In genomic region chr19:45025937-45026568, GRCm38 (mm10) we compare ENCODE assay signal across 20 mouse cellular contexts. TPM values are rescaled to one million over a fixed set of nuclear protein-coding genes. Genes with fewer than 3 reads are reported as not detected.
DNase-seq lines count a peak whose midpoint lies in the region; ATAC-seq and TF ChIP-seq lines count a peak whose summit lies in the region.
"Had no signal": no experiment of that assay in that cellular context is flagged by ENCODE, and none has a peak within 500 bp of the region (broad histone marks: within the 10 kb centered on the region; RNA-seq: fewer than 3 reads in every experiment).

No protein-coding gene starts in this region.

- peaks cover 33% of the 10 kb centered on the region for H3K4me1 ChIP-seq in embryonic facial prominence, embryonic 13.5 days

- no peak overlapping the region for H3K4me2 ChIP-seq in embryonic facial prominence, embryonic 13.5 days
- H3K4me2 ChIP-seq: embryonic facial prominence, embryonic 15.5 days; midbrain, embryonic 13.5 days had no signal

- H3K9ac ChIP-seq in embryonic facial prominence, embryonic 13.5 days = peak overlapping the region; percentile 21; the same call in 1 of the 2 replicates
- H3K9ac ChIP-seq: embryonic facial prominence, embryonic 15.5 days; forebrain, postnatal 0 days; liver, postnatal 0 days; midbrain, embryonic 13.5 days had no signal

- H3K4me3 ChIP-seq in left cerebral cortex, adult 2 months = no peak overlapping the region
- H3K4me3 ChIP-seq in embryonic facial prominence, embryonic 13.5 days = no peak overlapping the region
- H3K4me3 ChIP-seq: embryonic facial prominence, embryonic 15.5 days; forebrain, embryonic 10.5 days; midbrain, embryonic 13.5 days had no signal

- no peaks in the 10 kb centered on the region for H3K27me3 ChIP-seq in embryonic facial prominence, embryonic 13.5 days
- H3K27me3 ChIP-seq: embryonic facial prominence, embryonic 15.5 days; midbrain, embryonic 13.5 days had no signal

- H3K27ac ChIP-seq in left cerebral cortex, adult 2 months = peak overlapping the region; percentile 40; the same call in 1 of the 2 replicates
- peak overlapping the region; percentile 39; the same call in 1 of the 2 replicates for H3K27ac ChIP-seq in embryonic facial prominence, embryonic 13.5 days
- H3K27ac ChIP-seq: embryonic facial prominence, embryonic 15.5 days; forebrain, embryonic 10.5 days; midbrain, embryonic 13.5 days had no signal

- WGBS in embryonic facial prominence, embryonic 13.5 days = 67% methylated on average over 37 of the region's 37 CpGs

- no peak for ATAC-seq in cerebellum, adult (ENCODE audit: insufficient number of reproducible peaks, low FRiP score, low TSS enrichment)
- no peak for ATAC-seq in embryonic facial prominence, embryonic 13.5 days (ENCODE audit: insufficient number of reproducible peaks, insufficient read depth, low FRiP score, low TSS enrichment, low read depth)
- ATAC-seq: forebrain, postnatal 0 days; liver, postnatal 0 days; midbrain, embryonic 13.5 days had no signal

- peak; percentile 43 for DNase-seq in cerebellum, adult 9-11 months
- no peak for DNase-seq in left cerebral cortex, adult 2 months (ENCODE audit: extremely low spot score in 1 of 2, low spot score in 2 of 2)
- DNase-seq in left cerebral cortex, postnatal 36 days (ENCODE audit: low spot score in 2 of 2) = no peak
- DNase-seq in thymus, postnatal 10 days (ENCODE audit: low spot score in 2 of 2) = no peak
- DNase-seq in T-cell, adult 2 months (ENCODE audit: low spot score) = no peak
- DNase-seq: cerebellum, adult 8-10 months; forebrain, postnatal 0 days; gastrocnemius, postnatal 14 days; kidney, postnatal 4 days; liver, postnatal 0 days; lung, postnatal 10 days; spleen, adult 18-20 months; thymus, adult 18-20 months had no signal

- TF ChIP-seq CTCF in left cerebral cortex, adult 2 months (IDR thresholded peaks at IDR 0.05) = no peak

- H3K9me3 ChIP-seq in embryonic facial prominence, embryonic 13.5 days = no peaks in the 10 kb centered on the region
- H3K9me3 ChIP-seq: embryonic facial prominence, embryonic 15.5 days; forebrain, embryonic 10.5 days; midbrain, embryonic 13.5 days had no signal

- intact Hi-C loops in left cerebral cortex, adult 2 months (cut with DNase I) = no loop called here
- intact Hi-C loops in left cerebral cortex, postnatal 36 days (cut with DNase I) = no loop called here

- H3K36me3 ChIP-seq in embryonic facial prominence, embryonic 13.5 days = peaks cover 73% of the 10 kb centered on the region

RNA-seq across cellular contexts. Expression of gene Lzts2, which starts 11.8 kb away (rescaled TPM):
- 10 to 100 TPM; 36.5 to 39.1 TPM for total RNA-seq in left cerebral cortex, adult 2 months (2021)
- total RNA-seq in left cerebral cortex, postnatal 36 days (2021) = 10 to 100 TPM; 36.2 to 36.3 TPM
- polyA plus RNA-seq in embryonic facial prominence, embryonic 13.5 days (2015; fragmentation: Nextera tagmentation; extraction: Ambion mirVana) = 64.6 and 73.3 TPM in 2 replicates

RNA-seq across cellular contexts. Expression of gene Pdzd7, which starts 19.5 kb away (rescaled TPM):
- 1 to 10 TPM; 5.2 to 6.1 TPM for total RNA-seq in left cerebral cortex, adult 2 months (2021)
- 1 to 10 TPM; 3.3 to 5.8 TPM for total RNA-seq in left cerebral cortex, postnatal 36 days (2021)
- 0.47 and 0.51 TPM in 2 replicates for polyA plus RNA-seq in embryonic facial prominence, embryonic 13.5 days (2015; fragmentation: Nextera tagmentation; extraction: Ambion mirVana)
- total RNA-seq: liver, adult 2 months; megakaryocyte progenitor cell, adult 5-6 weeks had no signal
- polyA plus RNA-seq: liver, postnatal 0 days had no signal

RNA-seq across cellular contexts. Expression of gene Mrpl43, which starts 19.8 kb away (rescaled TPM):
- total RNA-seq in left cerebral cortex, adult 2 months (2021) = 10 to 100 TPM; 40.9 to 41.8 TPM
- total RNA-seq in left cerebral cortex, postnatal 36 days (2021) = 10 to 100 TPM; 36.1 to 47.5 TPM
- polyA plus RNA-seq in embryonic facial prominence, embryonic 13.5 days (2015; fragmentation: Nextera tagmentation; extraction: Ambion mirVana) = 72.6 and 81.2 TPM in 2 replicates

RNA-seq across cellular contexts. Expression of gene Twnk, which starts 20.6 kb away (rescaled TPM):
- 10 to 100 TPM; 12.9 to 14.8 TPM for total RNA-seq in left cerebral cortex, adult 2 months (2021)
- total RNA-seq in left cerebral cortex, postnatal 36 days (2021) = 10 to 100 TPM; 12.3 to 14.0 TPM
- polyA plus RNA-seq in embryonic facial prominence, embryonic 13.5 days (2015; fragmentation: Nextera tagmentation; extraction: Ambion mirVana) = 27.0 and 28.5 TPM in 2 replicates

RNA-seq across cellular contexts. Expression of gene Sfxn3, which starts 21.2 kb away (rescaled TPM):
- 100 to 1,000 TPM; 120 to 125 TPM for total RNA-seq in left cerebral cortex, adult 2 months (2021)
- 100 to 1,000 TPM; 118 to 119 TPM for total RNA-seq in left cerebral cortex, postnatal 36 days (2021)
- polyA plus RNA-seq in embryonic facial prominence, embryonic 13.5 days (2015; fragmentation: Nextera tagmentation; extraction: Ambion mirVana) = 32.3 and 32.5 TPM in 2 replicates
